8 mouse cellular contexts compared by ENCODE assay signal in genomic region chr11:35769188-35769745, GRCm38 (mm10). TPM values are rescaled to one million over a fixed set of nuclear protein-coding genes. Genes with fewer than 3 reads are reported as not detected.
DNase-seq lines count a peak whose midpoint lies in the region; ATAC-seq and TF ChIP-seq lines count a peak whose summit lies in the region.

TSS of gene Pank3 (plus strand) at chr11:35769484.

- peaks cover 37% of the 10 kb centered on the region for H3K79me2 ChIP-seq in MEL (ENCODE audit: control insufficient read depth, insufficient read depth, low read length, poor library complexity)

- ATAC-seq in forebrain, postnatal 0 days: peak; percentile 100
- peak; percentile 100 for ATAC-seq in lung, embryonic 15.5 days (ENCODE audit: borderline replicate concordance, extremely low read depth, low FRiP score, low TSS enrichment)

- H3K9me3 ChIP-seq in MEL (replicated peaks; ENCODE audit: insufficient read depth, low read length): no peaks in the 10 kb centered on the region
- H3K9me3 ChIP-seq in forebrain, postnatal 0 days (ENCODE audit: low read length): no peaks in the 10 kb centered on the region
- no peaks in the 10 kb centered on the region for H3K9me3 ChIP-seq in lung, embryonic 15.5 days

- peak; percentile 99 for DNase-seq in MEL (ENCODE audit: low read depth, low spot score)
- DNase-seq in cerebellum, adult 2 months: peak; percentile 96 to 99
- DNase-seq in forebrain, postnatal 0 days: peak; percentile 98
- peak; percentile 97 for DNase-seq in heart, postnatal 4 days
- peak; percentile 97 to 99 for DNase-seq in layer of hippocampus, adult 8-10 months (ENCODE audit: low spot score in 2 of 2)
- DNase-seq in ovary, adult 18-20 months (ENCODE audit: low spot score): peak; percentile 99
- DNase-seq in thymus, postnatal 0 days (ENCODE audit: low spot score): peak; percentile 98

- under 1% methylated on average over 50 of the region's 50 CpGs for WGBS in cerebellum, adult 2 months
- 1% methylated on average over 47 of the region's 50 CpGs for WGBS in forebrain, postnatal 0 days
- WGBS in lung, embryonic 15.5 days: 1% methylated on average over 37 of the region's 50 CpGs

- no peak for TF ChIP-seq RAD21 in MEL (IDR thresholded peaks at IDR 0.05; ENCODE audit: low read depth, low read length)

- peak within 1 kb of the TSS; percentile 63 for H3K4me2 ChIP-seq in forebrain, postnatal 0 days (ENCODE audit: low read depth)
- H3K4me2 ChIP-seq in lung, embryonic 15.5 days: peak within 1 kb of the TSS; percentile 62

- 0 out of 6 replicates have a peak, but pooled peaks of 1 of the 3 experiments have one; percentile 3 for TF ChIP-seq CTCF in MEL (IDR thresholded peaks at IDR 0.05 in 2 of 3, conservative IDR thresholded peaks at IDR 0.05 in 1 of 3; ENCODE audit: control insufficient read depth in 1 of 3, insufficient read depth in 1 of 3, low read depth in 2 of 3, low read length in 3 of 3, poor library complexity in 1 of 3, severe bottlenecking in 1 of 3)
- TF ChIP-seq CTCF in cerebellum, adult 2 months (IDR thresholded peaks at IDR 0.05; ENCODE audit: borderline replicate concordance, insufficient read depth, low read depth, low read length): no peak
- TF ChIP-seq CTCF in forebrain, postnatal 0 days (IDR thresholded peaks at IDR 0.05; ENCODE audit: low read depth): peak; percentile 36

- H3K4me3 ChIP-seq in MEL (ENCODE audit: control insufficient read depth in 1 of 2, insufficient read depth in 1 of 2, low read depth in 2 of 2, low read length in 2 of 2): peak within 1 kb of the TSS; percentile 94 to 99
- peak within 1 kb of the TSS; percentile 76 for H3K4me3 ChIP-seq in cerebellum, adult 2 months (replicated peaks; ENCODE audit: insufficient read depth, low read depth, low read length)
- H3K4me3 ChIP-seq in forebrain, postnatal 0 days (ENCODE audit: low read depth, low read length): peak within 1 kb of the TSS; percentile 94
- H3K4me3 ChIP-seq in lung, embryonic 15.5 days: peak within 1 kb of the TSS; percentile 64

- H3K36me3 ChIP-seq in MEL (ENCODE audit: control insufficient read depth in 1 of 2, insufficient read depth in 2 of 2, low read length in 2 of 2): peaks cover 4 to 20% of the 10 kb centered on the region in 2 experiments; a peak in 3 of 4 replicates
- no peaks in the 10 kb centered on the region for H3K36me3 ChIP-seq in forebrain, postnatal 0 days (ENCODE audit: insufficient read depth)
- H3K36me3 ChIP-seq in lung, embryonic 15.5 days: 0 out of 2 replicates have a peak, but pooled peaks cover 4% of the 10 kb centered on the region

- peak within 1 kb of the TSS; percentile 99 for H3K9ac ChIP-seq in MEL (ENCODE audit: control insufficient read depth, low read depth, low read length, poor library complexity, severe bottlenecking)
- H3K9ac ChIP-seq in forebrain, postnatal 0 days: peak within 1 kb of the TSS; percentile 100
- peak within 1 kb of the TSS; percentile 71 for H3K9ac ChIP-seq in lung, embryonic 15.5 days

- peaks cover 2 to 17% of the 10 kb centered on the region in 2 experiments for H3K4me1 ChIP-seq in MEL (ENCODE audit: control insufficient read depth in 1 of 2, insufficient read depth in 2 of 2, low read length in 2 of 2)
- peaks cover 5% of the 10 kb centered on the region; the same call in 1 of the 2 replicates for H3K4me1 ChIP-seq in cerebellum, adult 2 months (ENCODE audit: control insufficient read depth, insufficient read depth, low read length)
- peaks cover 11% of the 10 kb centered on the region for H3K4me1 ChIP-seq in forebrain, postnatal 0 days (ENCODE audit: insufficient read depth)
- H3K4me1 ChIP-seq in lung, embryonic 15.5 days: peaks cover 19% of the 10 kb centered on the region

- H3K27me3 ChIP-seq in MEL (ENCODE audit: control insufficient read depth in 1 of 2, insufficient read depth in 2 of 2, low read length in 2 of 2): no peaks in the 10 kb centered on the region
- H3K27me3 ChIP-seq in cerebellum, adult 2 months (ENCODE audit: control insufficient read depth, insufficient read depth, low read length): no peaks in the 10 kb centered on the region
- H3K27me3 ChIP-seq in forebrain, postnatal 0 days (ENCODE audit: insufficient read depth, low read length): no peaks in the 10 kb centered on the region
- H3K27me3 ChIP-seq in lung, embryonic 15.5 days: no peaks in the 10 kb centered on the region

- peak; percentile 42 to 86; a peak in 3 of 4 replicates for TF ChIP-seq POLR2A in MEL (IDR thresholded peaks at IDR 0.05; ENCODE audit: control insufficient read depth in 1 of 2, insufficient read depth in 1 of 2, low read depth in 1 of 2, low read length in 2 of 2, poor library complexity in 1 of 2)
- TF ChIP-seq POLR2A in cerebellum, adult 2 months (IDR thresholded peaks at IDR 0.05; ENCODE audit: borderline replicate concordance, insufficient read depth, low read length): peak; percentile 75; the same call in 1 of the 2 replicates

- H3K27ac ChIP-seq in MEL (ENCODE audit: control insufficient read depth, low read depth, low read length): peak within 1 kb of the TSS; percentile 81
- H3K27ac ChIP-seq in cerebellum, adult 2 months (ENCODE audit: insufficient read depth, low read length): peak within 1 kb of the TSS; percentile 56
- peak within 1 kb of the TSS; percentile 94 for H3K27ac ChIP-seq in forebrain, postnatal 0 days (ENCODE audit: low read depth, low read length)
- peak within 1 kb of the TSS; percentile 94 for H3K27ac ChIP-seq in lung, embryonic 15.5 days

- TF ChIP-seq EP300 in MEL (IDR thresholded peaks at IDR 0.05; ENCODE audit: low read depth in 1 of 2, low read length in 2 of 2): no peak

TF ChIP-seq in MEL, 35 proteins besides CTCF, POLR2A, EP300 and RAD21:
- TF ChIP-seq TCF12 (IDR thresholded peaks at IDR 0.05; ENCODE audit: low read depth, low read length): peak; percentile 80
- TF ChIP-seq BHLHE40 (IDR thresholded peaks at IDR 0.05; ENCODE audit: borderline replicate concordance, low read depth, low read length): no peak
- TF ChIP-seq MAFK (IDR thresholded peaks at IDR 0.05; ENCODE audit: borderline replicate concordance, low read depth, low read length): no peak
- peak; percentile 98 for TF ChIP-seq HCFC1 (IDR thresholded peaks at IDR 0.05; ENCODE audit: low read depth, low read length)
- peak; percentile 44 to 85; a peak in 3 of 4 replicates for TF ChIP-seq USF2 (IDR thresholded peaks at IDR 0.05; ENCODE audit: borderline replicate concordance in 1 of 2, insufficient read depth in 1 of 2, low read depth in 1 of 2, low read length in 2 of 2)
- TF ChIP-seq TBP (IDR thresholded peaks at IDR 0.05; ENCODE audit: low read depth, low read length): peak; percentile 91
- no peak for TF ChIP-seq TAL1 (IDR thresholded peaks at IDR 0.05; ENCODE audit: low read length)
- TF ChIP-seq SIN3A (IDR thresholded peaks at IDR 0.05; ENCODE audit: low read length): peak; percentile 90
- TF ChIP-seq POLR2AphosphoS2 (IDR thresholded peaks at IDR 0.05; ENCODE audit: low read length): peak; percentile 46; the same call in 1 of the 2 replicates
- no peak for TF ChIP-seq ETS1 (IDR thresholded peaks at IDR 0.05; ENCODE audit: low read depth, low read length)
- TF ChIP-seq GATA1 (IDR thresholded peaks at IDR 0.05; ENCODE audit: low read depth, low read length): no peak
- TF ChIP-seq ZNF384 (IDR thresholded peaks at IDR 0.05; ENCODE audit: low read depth, low read length): no peak
- no peak for TF ChIP-seq MYB (IDR thresholded peaks at IDR 0.05; ENCODE audit: low read depth, low read length)
- TF ChIP-seq USF1 (IDR thresholded peaks at IDR 0.05; ENCODE audit: low read depth, low read length): peak; percentile 97
- TF ChIP-seq MXI1 (IDR thresholded peaks at IDR 0.05; ENCODE audit: low read depth, low read length): peak; percentile 62
- TF ChIP-seq MYC (IDR thresholded peaks at IDR 0.05; ENCODE audit: low read depth, low read length): peak; percentile 65; the same call in 1 of the 2 replicates
- peak; percentile 36; the same call in 1 of the 2 replicates for TF ChIP-seq NRF1 (IDR thresholded peaks at IDR 0.05; ENCODE audit: insufficient read depth, low read depth, low read length, poor library complexity, severe bottlenecking)
- no peak; the same call in 1 of the 2 replicates for TF ChIP-seq GABPA (IDR thresholded peaks at IDR 0.05; ENCODE audit: low read depth, low read length)
- TF ChIP-seq KAT2A (conservative IDR thresholded peaks at IDR 0.05; ENCODE audit: low read depth, low read length): peak; percentile 88
- TF ChIP-seq RCOR1 (IDR thresholded peaks at IDR 0.05; ENCODE audit: low read depth, low read length): no peak
- TF ChIP-seq E2F4 (IDR thresholded peaks at IDR 0.05; ENCODE audit: borderline replicate concordance, low read depth, low read length): peak; percentile 86; the same call in 1 of the 2 replicates
- TF ChIP-seq ELF1 (IDR thresholded peaks at IDR 0.05; ENCODE audit: low read depth, low read length): peak; percentile 92
- peak; percentile 71 for TF ChIP-seq NELFE (IDR thresholded peaks at IDR 0.05; ENCODE audit: low read depth, low read length)
- peak; percentile 86 for TF ChIP-seq MAX (IDR thresholded peaks at IDR 0.05; ENCODE audit: low read length)
- TF ChIP-seq MAZ (IDR thresholded peaks at IDR 0.05; ENCODE audit: low read depth, low read length): peak; percentile 90; the same call in 1 of the 2 replicates
- TF ChIP-seq CHD2 (IDR thresholded peaks at IDR 0.05; ENCODE audit: low read length): no peak

RNA-seq across cellular contexts. Expression of gene Pank3, which starts in this region (rescaled TPM):
- 18.7 and 20.7 TPM in 2 replicates for total RNA-seq in MEL (2012; rRNA removed)
- 10 to 100 TPM; 12.0 to 19.6 TPM for polyA plus RNA-seq in MEL (2012; ENCODE audit: insufficient read depth in 1 of 2, insufficient read length in 2 of 2, low read depth in 1 of 2, low replicate concordance in 2 of 2, missing spikeins in 1 of 2)
- 22.8 and 24.2 TPM in 2 replicates for polyA plus RNA-seq in cerebellum, adult 2 months (2012; rRNA removed)
- 79.4 and 93.7 TPM in 2 replicates for total RNA-seq in forebrain, postnatal 0 days (2014; rRNA removed)
- 7.7 and 11.7 TPM in 2 replicates for polyA plus RNA-seq in forebrain, postnatal 0 days (2015; fragmentation: Nextera tagmentation; extraction: Ambion mirVana)
- 10 to 100 TPM; 31.6 to 32.5 TPM for total RNA-seq in heart, postnatal 4 days (2021)
- 10 to 100 TPM; 37.2 to 39.6 (median 38.7) TPM for total RNA-seq in layer of hippocampus, adult 8-10 months (2022)
- 13.4 and 13.7 TPM in 2 replicates for polyA plus RNA-seq in lung, embryonic 15.5 days (2015; fragmentation: Nextera tagmentation; extraction: Ambion mirVana)
- 11.3 and 13.6 TPM in 2 replicates for polyA plus RNA-seq in thymus, postnatal 0 days (2015; fragmentation: Nextera tagmentation; extraction: Ambion mirVana)

Comparison
In these comparisons a context has a peak if more than half of its experiments do, and no peak if none do; other contexts are left out.
1. Peak in every context shown above with its lines: DNase-seq, ATAC-seq, H3K4me3 ChIP-seq and H3K27ac ChIP-seq.